Mouse (Mus musculus) G1E-ER4 (cell line): ENCODE data around the gene Sycp2l. TPM values are rescaled to one million over a fixed set of nuclear protein-coding genes. Genes with fewer than 3 reads are reported as not detected.

ENCODE experiments used
- GATA1 ChIP-seq: IDR thresholded peaks from one replicate; pipeline ENCODE4 v1.8.0; 2012; ENCODE audit warnings: low read length, inconsistent platforms
- polyA plus RNA-seq: library from polyadenylated mRNA; stranded (reverse); fragments of >175 nt; gene quantifications from 2 replicates; pipeline ENCODE4 v1.2.3, GENCODE M21; 2012

Gene Sycp2l
- polyA plus RNA-seq, 1 experiment: not detected

DNA sequence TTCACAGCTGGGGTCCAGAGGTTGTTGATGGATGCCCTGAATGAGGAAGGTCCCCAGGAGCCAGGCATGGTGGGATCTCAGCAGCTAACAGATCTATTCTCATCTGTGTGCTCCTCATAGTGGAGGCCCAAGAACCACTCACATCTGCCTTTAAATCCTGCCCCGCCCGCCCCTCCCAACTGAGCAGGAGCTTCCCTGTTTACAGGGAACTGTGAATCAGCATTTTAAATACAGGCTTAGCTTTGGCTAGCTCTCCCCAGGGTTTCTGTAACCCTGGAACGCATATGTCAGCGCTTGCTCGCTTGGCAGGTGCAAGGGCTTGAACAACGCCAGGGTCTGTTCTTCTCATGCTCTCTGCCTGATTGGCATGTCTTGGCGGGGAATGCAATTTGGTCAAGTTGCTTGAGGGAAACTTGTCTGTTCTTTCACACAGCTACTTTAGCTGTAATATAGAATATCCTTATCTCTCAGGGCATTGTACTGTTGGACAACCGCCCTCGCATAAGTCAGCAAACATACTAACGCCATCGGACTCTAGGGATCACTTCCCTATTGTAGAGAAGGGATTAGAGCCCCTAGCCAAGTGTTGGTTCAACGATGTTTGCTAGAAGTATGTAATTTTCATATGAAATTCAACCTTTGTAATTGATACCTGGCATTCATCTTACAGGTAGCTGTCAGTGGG, 10.1 kb upstream of the Sycp2l start:
- TF ChIP-seq GATA1: no peak

DNA sequence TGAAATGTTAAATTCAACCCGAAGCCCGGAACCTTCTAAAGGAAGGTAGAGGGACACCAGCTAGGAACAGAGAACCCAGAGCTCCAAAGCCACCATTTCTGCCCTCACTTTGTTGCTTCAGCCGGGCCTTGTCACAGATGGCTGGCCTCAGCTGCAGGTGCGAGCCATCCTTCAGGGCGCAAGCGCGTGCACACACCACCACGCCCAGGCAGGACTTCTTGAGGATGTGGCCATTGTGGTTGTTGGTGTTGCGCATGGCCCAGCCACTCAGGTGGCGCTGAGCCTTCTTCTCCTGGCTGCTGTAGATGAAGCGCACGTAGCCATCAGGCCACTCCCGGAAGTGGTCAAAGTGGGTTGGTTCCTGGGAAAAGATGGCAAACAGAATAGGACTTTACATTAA, 8.6 kb upstream of the Sycp2l start:
- TF ChIP-seq GATA1: no peak

DNA sequence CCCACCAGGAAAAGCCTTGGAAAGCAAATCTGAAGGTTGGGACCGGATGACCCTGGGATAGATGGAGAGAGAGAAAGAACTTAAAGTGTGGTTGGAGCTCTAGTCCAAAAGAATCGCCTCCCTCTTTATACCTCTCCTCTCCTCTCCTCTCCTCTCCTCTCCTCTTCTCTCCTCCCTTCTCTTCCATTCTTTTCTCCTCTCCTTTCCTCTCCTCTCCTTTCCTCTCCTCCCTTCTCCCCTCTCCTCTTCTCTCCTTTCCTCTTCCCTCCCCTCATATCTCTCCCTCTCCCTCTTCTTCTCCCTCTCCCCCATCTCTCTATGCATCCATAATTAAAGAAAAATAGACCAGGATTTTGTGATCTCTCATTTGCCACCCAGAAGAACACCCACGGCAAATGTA, 3.2 kb upstream of the Sycp2l start, which contains the start of gene Gcm2:
Gcm2 (minus strand) TSS at position 101 of the 400 bp plus-strand sequence.
- TF ChIP-seq GATA1: no peak

DNA sequence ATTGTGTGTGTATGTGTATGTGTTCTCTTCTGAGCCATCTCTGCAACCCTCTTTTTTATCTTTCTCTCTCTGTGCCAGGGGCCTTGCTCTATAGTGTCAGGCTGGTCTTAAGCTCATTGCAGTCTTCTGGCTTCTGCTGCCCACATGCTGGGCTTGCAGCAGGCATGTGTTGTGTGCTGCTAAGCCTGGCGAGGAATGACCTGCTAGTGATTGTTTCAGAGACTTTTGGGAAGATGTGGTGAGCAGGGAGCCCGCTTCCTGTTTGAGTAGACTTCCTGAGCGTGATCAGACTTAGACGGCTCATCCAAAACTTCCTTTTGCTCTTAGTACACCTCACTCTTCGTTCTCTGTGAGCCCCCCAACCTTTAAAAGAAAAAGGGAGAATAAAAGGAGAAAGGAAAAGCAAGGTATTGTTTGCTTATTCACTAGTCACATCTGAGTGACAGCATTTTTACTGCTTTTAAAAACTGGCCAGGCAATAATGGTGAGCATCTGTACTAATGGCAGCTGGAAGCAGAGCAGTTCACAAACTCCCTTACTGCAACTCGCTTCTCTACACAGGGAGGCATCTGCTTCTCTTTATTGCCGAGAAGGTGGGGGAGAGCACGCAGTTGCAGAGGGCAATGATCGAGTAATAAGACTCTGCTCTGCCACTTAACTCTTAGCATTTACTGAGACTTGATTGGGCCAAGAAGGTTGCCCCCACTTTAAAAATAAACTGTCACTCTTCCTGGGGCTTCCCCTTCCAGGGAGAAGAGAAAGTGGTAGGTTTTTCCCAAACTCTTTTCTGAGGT, 5.2 kb downstream of the Sycp2l start:
- no peak for TF ChIP-seq GATA1

DNA sequence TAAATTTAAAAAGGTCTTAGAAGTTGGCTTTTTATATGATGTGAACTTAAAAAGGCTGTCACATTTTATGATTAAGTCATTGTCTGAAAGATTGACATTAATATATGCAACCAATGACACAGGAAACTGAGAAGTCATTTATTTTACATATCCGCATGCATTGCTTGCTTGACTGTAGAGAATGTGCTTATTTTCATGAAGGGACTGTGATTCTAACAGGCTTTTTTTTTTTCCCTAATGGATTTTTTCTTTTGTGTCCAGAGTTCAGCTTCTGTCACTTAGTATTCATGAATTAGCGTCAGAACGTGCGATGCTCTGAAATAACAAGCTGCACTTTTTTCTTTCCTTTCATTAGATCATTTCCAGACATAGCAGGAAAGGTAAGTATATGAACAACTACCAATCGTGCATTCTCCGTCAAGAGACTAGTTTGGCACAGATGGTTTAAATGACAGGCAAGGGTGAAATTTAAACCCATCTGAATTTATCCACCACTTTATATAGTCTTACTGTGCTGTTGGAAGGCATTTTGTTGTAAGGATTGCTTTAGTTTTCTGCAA, 9.6 kb downstream of the Sycp2l start:
- TF ChIP-seq GATA1: no peak

DNA sequence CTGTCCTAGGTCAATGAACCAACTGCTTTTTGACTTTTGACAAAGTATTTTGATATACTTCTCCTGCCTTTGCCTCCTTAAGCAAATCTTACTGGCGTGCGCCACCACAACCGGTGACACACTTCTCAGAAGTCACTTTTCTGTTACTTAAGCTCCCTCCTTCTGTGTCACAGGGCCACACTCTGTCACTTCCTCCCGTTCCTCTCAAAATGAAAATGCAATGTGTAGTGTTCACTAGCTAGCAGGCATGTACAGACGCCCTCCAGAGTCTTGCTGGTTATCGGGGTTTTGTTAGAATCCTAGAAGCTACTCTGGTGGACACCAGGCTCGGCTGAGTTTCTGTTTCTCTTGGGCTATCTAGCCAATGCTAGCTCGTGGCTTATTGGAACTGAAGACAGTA, 14.2 kb downstream of the Sycp2l start:
- TF ChIP-seq GATA1: no peak

DNA sequence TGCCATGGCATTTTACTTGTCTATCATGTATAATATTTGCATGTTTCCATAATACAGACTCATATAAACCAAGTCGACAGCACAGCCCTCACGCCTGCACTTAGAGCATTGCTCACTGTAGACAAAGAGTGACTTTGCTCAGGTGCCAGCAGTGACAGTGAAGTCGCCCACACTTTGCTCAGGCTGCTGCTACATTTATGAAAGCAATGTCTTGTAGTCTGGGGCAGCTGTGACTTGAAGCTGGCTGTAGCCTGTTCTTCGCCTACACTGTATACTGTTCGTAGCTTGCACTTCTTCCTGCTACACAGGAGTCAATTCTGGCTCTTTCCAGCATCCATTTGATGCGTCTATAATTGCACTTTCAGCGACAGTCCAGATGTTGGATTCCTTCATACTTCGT, 15.0 kb downstream of the Sycp2l start:
- TF ChIP-seq GATA1: no peak

DNA sequence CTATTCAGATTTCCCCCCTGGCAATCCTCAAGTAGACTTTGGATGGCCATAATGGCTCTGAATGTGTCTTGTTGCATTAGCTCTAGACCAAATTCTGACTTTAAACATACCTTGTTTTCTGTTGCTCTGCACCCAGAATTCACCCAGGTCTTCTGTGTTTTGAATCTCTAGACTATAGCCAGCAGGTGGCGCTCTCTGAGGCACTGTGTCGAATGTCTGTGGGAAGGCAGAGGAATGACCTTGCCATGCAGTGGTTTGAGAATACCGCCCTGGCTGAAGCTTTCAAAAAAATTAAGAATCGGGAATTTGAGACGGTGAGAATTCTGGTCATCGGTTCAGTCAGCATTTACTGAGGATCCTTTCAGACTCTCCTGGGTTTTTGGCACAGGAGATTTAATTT, 20.8 kb downstream of the Sycp2l start:
- TF ChIP-seq GATA1: no peak

DNA sequence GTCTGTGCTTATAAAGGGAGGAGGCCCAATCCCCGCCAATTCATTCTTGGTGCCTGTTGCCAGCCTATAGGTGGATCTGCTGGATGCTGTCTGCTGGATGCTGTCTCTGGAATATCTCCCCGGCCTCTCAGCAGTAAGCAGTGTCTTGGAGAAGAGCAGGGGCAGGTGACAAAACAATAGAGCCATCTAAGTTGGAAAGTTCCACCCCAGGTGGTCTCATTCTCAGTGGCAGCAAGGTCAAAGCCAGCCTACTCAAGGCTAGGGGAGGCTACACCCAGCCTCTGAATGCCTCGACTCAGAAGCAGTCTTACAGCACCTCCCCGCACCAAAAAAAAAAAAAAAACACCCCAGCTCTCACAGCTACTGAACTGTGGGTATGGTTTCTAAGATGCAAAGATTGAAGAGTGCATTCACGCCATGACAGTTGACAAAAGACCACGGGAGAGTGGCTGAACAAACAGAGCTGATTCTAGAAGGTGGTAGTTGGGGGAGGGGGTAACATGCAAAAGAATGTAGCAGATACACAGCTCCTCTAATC, 31.4 kb downstream of the Sycp2l start:
- TF ChIP-seq GATA1: no peak

DNA sequence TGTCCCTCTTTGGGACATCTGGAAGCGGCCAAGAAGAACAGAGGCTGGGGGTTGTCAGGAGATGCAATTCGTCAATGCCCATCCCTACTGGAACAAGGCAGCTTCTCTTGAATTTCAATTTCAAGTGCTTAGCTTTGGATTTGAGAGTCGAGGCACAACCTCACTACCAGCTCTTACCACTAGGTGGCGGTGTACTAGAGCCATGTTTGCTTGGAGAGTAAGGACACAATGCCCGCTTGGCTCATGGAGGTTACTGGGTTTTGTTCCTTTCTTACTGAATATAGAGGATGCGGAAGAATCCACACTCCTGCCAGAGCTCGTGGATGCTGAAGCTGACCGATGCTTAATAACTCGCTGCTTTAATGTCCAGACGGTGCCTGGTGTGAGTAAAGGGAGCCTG, 32.2 kb downstream of the Sycp2l start:
- TF ChIP-seq GATA1: no peak

DNA sequence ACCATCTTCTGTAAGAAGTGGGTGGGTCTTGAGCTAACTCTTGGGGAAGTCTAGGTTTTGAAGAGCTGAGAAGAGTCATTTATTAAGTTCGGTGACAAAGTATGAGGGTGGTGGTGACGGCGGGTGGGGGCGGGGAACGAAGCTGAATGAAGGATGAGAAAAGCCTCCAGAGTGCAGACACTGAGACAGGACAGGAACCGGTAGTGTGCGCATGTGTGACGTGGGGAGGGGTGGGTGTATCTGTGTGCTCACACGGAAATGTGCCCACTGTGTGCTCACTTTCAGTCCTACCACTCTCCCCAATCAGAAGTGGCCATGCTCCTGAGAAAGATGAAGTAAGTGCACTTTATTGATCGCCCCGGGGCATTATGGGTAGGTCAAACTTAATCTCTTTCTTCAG, 39.0 kb downstream of the Sycp2l start:
- TF ChIP-seq GATA1: no peak

DNA sequence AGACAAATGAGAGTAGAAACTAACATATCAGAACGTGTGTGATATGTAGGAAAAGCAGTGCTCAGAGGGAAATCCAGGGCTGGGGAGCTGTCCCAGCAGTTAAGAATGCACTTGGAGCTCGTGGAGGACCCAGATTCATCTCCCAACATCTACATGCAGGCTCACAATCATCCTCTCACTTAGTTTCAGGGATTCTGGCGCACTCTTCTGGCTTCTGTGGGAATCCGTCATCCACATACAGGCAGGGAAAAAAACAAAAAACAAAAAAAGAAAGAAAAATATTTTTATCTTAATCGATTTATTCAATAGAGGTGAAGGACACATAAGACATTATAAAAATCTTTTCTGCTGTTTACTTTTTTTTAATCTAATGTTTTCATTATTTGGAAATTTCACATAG, 44.3 kb downstream of the Sycp2l start:
- TF ChIP-seq GATA1: no peak

DNA sequence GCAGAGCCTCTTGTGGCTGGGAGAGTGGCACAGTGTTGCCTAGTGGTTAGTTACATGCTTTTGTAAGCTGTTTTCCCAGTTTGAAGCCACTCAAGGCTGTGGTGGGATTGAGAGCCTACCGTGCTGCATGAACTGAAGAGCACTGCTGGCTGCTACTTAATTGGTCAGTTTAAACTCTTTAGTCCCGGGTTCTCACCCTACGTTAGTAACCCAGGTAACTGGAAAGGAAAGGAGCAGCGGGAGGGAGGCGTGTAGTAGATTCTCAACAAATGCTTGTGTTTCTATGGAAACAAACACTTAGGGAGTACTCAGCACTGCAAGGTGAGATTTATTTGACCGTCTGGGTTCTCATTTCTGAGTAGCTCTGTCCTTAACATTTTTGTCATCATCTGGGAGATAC, 73.8 kb downstream of the Sycp2l start:
- TF ChIP-seq GATA1: no peak

DNA sequence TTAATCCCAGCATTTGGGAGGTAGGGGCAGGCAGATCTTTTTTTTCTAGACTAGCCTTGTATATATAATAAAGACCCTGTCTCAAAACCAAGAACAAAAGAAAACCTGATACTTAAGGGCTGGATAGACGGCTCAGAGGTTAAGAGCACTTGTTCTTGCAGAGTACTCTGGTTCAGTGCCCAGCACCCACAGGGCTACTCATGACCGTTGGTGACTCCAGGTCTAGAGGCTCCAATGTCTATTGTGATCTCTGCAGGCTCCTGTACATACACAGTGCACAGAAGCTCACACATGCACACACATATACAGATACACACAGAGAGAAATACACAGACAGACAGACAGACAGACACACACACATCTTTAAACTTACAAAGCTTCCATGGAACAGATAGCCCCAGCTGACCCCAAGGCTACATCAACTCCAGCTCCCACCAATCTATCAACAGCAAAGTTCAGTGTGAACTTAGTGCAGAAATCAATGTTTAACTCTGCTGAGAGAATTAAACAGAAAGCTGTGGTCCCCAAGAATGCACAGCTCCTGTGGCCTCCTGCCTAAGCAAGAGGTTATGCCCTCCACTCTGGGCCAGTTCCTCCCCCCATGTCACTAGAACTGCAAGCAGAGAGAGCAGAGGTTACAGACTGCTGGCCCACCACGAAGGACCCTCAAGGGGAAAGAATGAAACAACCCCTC, 81.7 kb downstream of the Sycp2l start:
- TF ChIP-seq GATA1: no peak

DNA sequence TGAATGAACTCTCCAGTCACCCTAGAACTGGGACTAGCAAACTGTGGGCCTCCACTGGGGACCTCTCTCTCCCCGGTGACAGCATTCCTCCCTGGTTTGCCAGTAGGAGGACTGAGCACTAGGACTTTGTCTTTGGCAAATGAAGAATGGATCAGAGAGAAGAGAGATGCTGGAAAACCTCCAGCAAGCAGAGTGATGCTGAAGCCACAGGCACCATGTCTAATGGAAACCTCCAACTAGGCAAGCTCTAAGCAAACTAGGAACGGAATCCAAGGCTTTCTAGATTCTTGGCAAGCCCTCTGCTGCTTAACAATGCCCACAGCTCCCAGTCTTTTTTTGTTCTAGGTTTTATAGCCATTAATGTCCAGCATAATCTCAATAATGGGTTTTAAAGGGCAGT, 86.8 kb downstream of the Sycp2l start:
- no peak for TF ChIP-seq GATA1

DNA sequence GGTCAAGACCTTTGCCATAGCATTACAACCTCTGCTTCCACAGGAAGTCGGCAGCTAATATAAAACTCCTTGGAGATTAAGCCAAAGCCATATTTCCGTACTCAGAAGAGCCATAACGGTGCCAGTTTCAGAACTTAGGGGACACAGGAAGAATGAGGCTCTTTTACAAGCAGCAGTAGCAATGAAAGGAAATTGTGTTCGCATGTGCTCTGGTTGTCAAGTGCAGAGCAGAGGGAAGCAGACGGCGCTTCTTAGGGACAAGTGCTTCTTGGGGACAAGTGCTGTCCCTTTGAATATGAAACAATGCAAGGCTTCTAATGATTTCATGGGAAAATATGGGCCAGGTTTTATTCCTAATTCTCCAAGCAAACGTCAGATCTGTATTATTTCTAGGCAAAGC, 89.2 kb downstream of the Sycp2l start:
- TF ChIP-seq GATA1: no peak
